Mouse (Mus musculus): Measurements from ENCODE around the gene Etv2. TPM values are rescaled to one million over a fixed set of nuclear protein-coding genes. Genes with fewer than 3 reads are reported as not detected.

The Etv2 gene
- polyA plus RNA-seq, 1 experiment, result not detected

- under 1% methylated on average over 34 of the region's 34 CpGs for WGBS
These were observed 29.0 kb upstream of the Etv2 start, which contains the start of gene Haus5 for GRCm38 (mm10) chr7:30664529-30665200. Gene Haus5, minus strand, starts transcription at chr7:30664994.

GRCm38 (mm10) chr7:30649591-30650540 lies 14.2 kb upstream of the Etv2 start, which contains the start of gene Rbm42:
Gene Rbm42, minus strand, starts transcription at chr7:30650317.
- peak within 1 kb of the TSS; percentile 60 for H3K27ac ChIP-seq (ENCODE audit: insufficient read depth, low read length)

More at GRCm38 (mm10) chr7:30664529-30665200, 29.0 kb upstream of the Etv2 start, which contains the start of gene Haus5:
- Histone ChIP-seq H3K4me1 (ENCODE audit: control insufficient read depth, insufficient read depth, insufficient read length) (peaks cover 5% of the 10 kb centered on the region; the same call in 1 of the 2 replicates), H3K27me3 (ENCODE audit: control insufficient read depth, insufficient read depth, low read length) (no peaks in the 10 kb centered on the region; the same call in 1 of the 2 replicates), H3K27ac (ENCODE audit: insufficient read depth, low read length) (peak within 1 kb of the TSS; percentile 43), H3K36me3 (ENCODE audit: control insufficient read depth, insufficient read depth, low read length) (peaks cover 8% of the 10 kb centered on the region), H3K4me3 (ENCODE audit: extremely low read depth, insufficient read depth, insufficient read length) (peak within 1 kb of the TSS; percentile 95)
- peak; percentile 86 to 88 for DNase-seq (ENCODE audit: low read depth in 1 of 2, low spot score in 2 of 2)
- no peak; the same call in 1 of the 2 replicates for TF ChIP-seq POLR2A (IDR thresholded peaks at IDR 0.05; ENCODE audit: low read depth, low read length)
- TF ChIP-seq CTCF (IDR thresholded peaks at IDR 0.05; ENCODE audit: extremely low read depth, insufficient read depth, insufficient read length, insufficient replicate concordance), result no peak

GRCm38 (mm10) chr7:30639083-30639482 lies 3.4 kb upstream of the Etv2 start:
- Histone ChIP-seq H3K36me3 (ENCODE audit: control insufficient read depth, insufficient read depth, low read length) (peaks cover 33% of the 10 kb centered on the region), H3K4me3 (ENCODE audit: extremely low read depth, insufficient read depth, insufficient read length) (no peak overlapping the region), H3K4me1 (ENCODE audit: control insufficient read depth, insufficient read depth, insufficient read length) (no peaks in the 10 kb centered on the region), H3K27ac (ENCODE audit: insufficient read depth, low read length) (no peak overlapping the region), H3K27me3 (ENCODE audit: control insufficient read depth, insufficient read depth, low read length) (peaks cover 10% of the 10 kb centered on the region)
- DNase-seq (ENCODE audit: low read depth in 1 of 2, low spot score in 2 of 2), result no peak
- TF ChIP-seq CTCF (IDR thresholded peaks at IDR 0.05; ENCODE audit: extremely low read depth, insufficient read depth, insufficient read length, insufficient replicate concordance), result no peak
- no peak for TF ChIP-seq POLR2A (IDR thresholded peaks at IDR 0.05; ENCODE audit: low read depth, low read length)
- 37% methylated on average over 4 of the region's 4 CpGs for WGBS

More at GRCm38 (mm10) chr7:30649591-30650540, 14.2 kb upstream of the Etv2 start, which contains the start of gene Rbm42:
- H3K27me3 ChIP-seq (ENCODE audit: control insufficient read depth, insufficient read depth, low read length), result no peaks in the 10 kb centered on the region
- DNase-seq (ENCODE audit: low read depth in 1 of 2, low spot score in 2 of 2), result peak; percentile 98 to 99
- H3K4me3 ChIP-seq (ENCODE audit: extremely low read depth, insufficient read depth, insufficient read length), result peak within 1 kb of the TSS; percentile 77
- peaks cover 25% of the 10 kb centered on the region for H3K36me3 ChIP-seq (ENCODE audit: control insufficient read depth, insufficient read depth, low read length)
- TF ChIP-seq POLR2A (IDR thresholded peaks at IDR 0.05; ENCODE audit: low read depth, low read length), result peak; percentile 82
- TF ChIP-seq CTCF (IDR thresholded peaks at IDR 0.05; ENCODE audit: extremely low read depth, insufficient read depth, insufficient read length, insufficient replicate concordance), result no peak
- WGBS, result 2% methylated on average over 59 of the region's 59 CpGs
- no peaks in the 10 kb centered on the region for H3K4me1 ChIP-seq (ENCODE audit: control insufficient read depth, insufficient read depth, insufficient read length)

- DNase-seq (ENCODE audit: low read depth in 1 of 2, low spot score in 2 of 2), result no peak
- H3K27ac ChIP-seq (ENCODE audit: insufficient read depth, low read length), result no peak overlapping the region
- no peak overlapping the region for H3K4me3 ChIP-seq (ENCODE audit: extremely low read depth, insufficient read depth, insufficient read length)
- H3K36me3 ChIP-seq (ENCODE audit: control insufficient read depth, insufficient read depth, low read length), result peaks cover 9% of the 10 kb centered on the region
- H3K4me1 ChIP-seq (ENCODE audit: control insufficient read depth, insufficient read depth, insufficient read length), result no peaks in the 10 kb centered on the region
- peaks cover 15% of the 10 kb centered on the region for H3K27me3 ChIP-seq (ENCODE audit: control insufficient read depth, insufficient read depth, low read length)
- TF ChIP-seq POLR2A (IDR thresholded peaks at IDR 0.05; ENCODE audit: low read depth, low read length) (no peak), CTCF (IDR thresholded peaks at IDR 0.05; ENCODE audit: extremely low read depth, insufficient read depth, insufficient read length, insufficient replicate concordance) (no peak)
- WGBS, result 33% methylated on average over 11 of the region's 11 CpGs
These were observed 743 bp upstream of the Etv2 start for GRCm38 (mm10) chr7:30636395-30636794.

- H3K27ac ChIP-seq (ENCODE audit: insufficient read depth, low read length), result no peak overlapping the region
- TF ChIP-seq POLR2A (IDR thresholded peaks at IDR 0.05; ENCODE audit: low read depth, low read length) (no peak), CTCF (IDR thresholded peaks at IDR 0.05; ENCODE audit: extremely low read depth, insufficient read depth, insufficient read length, insufficient replicate concordance) (peak; percentile 29; the same call in 1 of the 2 replicates)
- WGBS, result 3% methylated on average over 20 of the region's 20 CpGs
- no peaks in the 10 kb centered on the region for H3K36me3 ChIP-seq (ENCODE audit: control insufficient read depth, insufficient read depth, low read length)
- peak in 1 of 2 experiments; percentile 38 for DNase-seq (ENCODE audit: low read depth in 1 of 2, low spot score in 2 of 2)
- no peaks in the 10 kb centered on the region for H3K4me1 ChIP-seq (ENCODE audit: control insufficient read depth, insufficient read depth, insufficient read length)
- H3K4me3 ChIP-seq (ENCODE audit: extremely low read depth, insufficient read depth, insufficient read length), result no peak overlapping the region
- H3K27me3 ChIP-seq (ENCODE audit: control insufficient read depth, insufficient read depth, low read length), result peaks cover 15% of the 10 kb centered on the region
These were observed 1.0 kb downstream of the Etv2 start for GRCm38 (mm10) chr7:30634621-30635020.

- Histone ChIP-seq H3K27ac (ENCODE audit: insufficient read depth, low read length) (no peak overlapping the region), H3K4me3 (ENCODE audit: extremely low read depth, insufficient read depth, insufficient read length) (no peak overlapping the region), H3K4me1 (ENCODE audit: control insufficient read depth, insufficient read depth, insufficient read length) (no peaks in the 10 kb centered on the region), H3K27me3 (ENCODE audit: control insufficient read depth, insufficient read depth, low read length) (peaks cover 16% of the 10 kb centered on the region), H3K36me3 (ENCODE audit: control insufficient read depth, insufficient read depth, low read length) (no peaks in the 10 kb centered on the region)
- 8% methylated on average over 27 of the region's 27 CpGs for WGBS
- TF ChIP-seq CTCF (IDR thresholded peaks at IDR 0.05; ENCODE audit: extremely low read depth, insufficient read depth, insufficient read length, insufficient replicate concordance) (no peak), POLR2A (IDR thresholded peaks at IDR 0.05; ENCODE audit: low read depth, low read length) (no peak)
- DNase-seq (ENCODE audit: low read depth in 1 of 2, low spot score in 2 of 2), result no peak
These were observed 1.8 kb downstream of the Etv2 start for GRCm38 (mm10) chr7:30633762-30634412.

All from spleen, adult 2 months (tissue).